Mouse (Mus musculus) stomach, embryonic 14.5 days (tissue): ENCODE data around the gene Slc25a25. TPM values are rescaled to one million over a fixed set of nuclear protein-coding genes. Genes with fewer than 3 reads are reported as not detected.

ENCODE experiments used
- ATAC-seq: fragments of 200-750 bp; cut with Nextera tagmentation; 2 replicates; pipeline ENCODE4 v1.8.0; 2017; ENCODE audit warnings: low read depth, moderate TSS enrichment; ENCODE audit not compliant: insufficient number of reproducible peaks, insufficient read depth, low FRiP score
- H3K27ac ChIP-seq: fragments of 300-500 bp; sonication (generic); 2 replicates; pipeline ENCODE4 v1.5.1; 2014; ENCODE audit warnings: mild to moderate bottlenecking, low read length, moderate library complexity, mixed read lengths
- H3K27me3 ChIP-seq: fragments of 300-500 bp; sonication (generic); 2 replicates; pipeline ENCODE4 v1.6.1; 2014; ENCODE audit warnings: low read length, control low read depth, mixed read lengths; ENCODE audit not compliant: control insufficient read depth, insufficient read depth
- H3K36me3 ChIP-seq: fragments of 300-500 bp; sonication (generic); 2 replicates; pipeline ENCODE4 v1.6.1; 2014; ENCODE audit warnings: mild to moderate bottlenecking, control low read depth, low read length, moderate library complexity, mixed read lengths; ENCODE audit not compliant: control insufficient read depth, insufficient read depth
- H3K4me1 ChIP-seq: fragments of 300-500 bp; sonication (generic); 2 replicates; pipeline ENCODE4 v1.6.1; 2014; ENCODE audit warnings: low read length, control low read depth, mixed read lengths; ENCODE audit not compliant: control insufficient read depth, insufficient read depth
- H3K4me2 ChIP-seq: fragments of 300-500 bp; sonication (generic); replicated peaks from 2 replicates; pipeline ENCODE4 v1.6.1; 2014; ENCODE audit warnings: low read depth, low read length, control low read depth
- H3K4me3 ChIP-seq: fragments of 300-500 bp; sonication (generic); 2 replicates; pipeline ENCODE4 v1.5.1; 2014; ENCODE audit warnings: low read depth, low read length, control low read depth
- H3K9ac ChIP-seq: fragments of 300-500 bp; sonication (generic); replicated peaks from 2 replicates; pipeline ENCODE4 v1.6.1; 2014; ENCODE audit warnings: low read depth, mild to moderate bottlenecking, control low read depth, low read length, moderate library complexity, mixed read lengths
- H3K9me3 ChIP-seq: fragments of 300-500 bp; sonication (generic); 2 replicates; pipeline ENCODE4 v1.6.1; 2016; ENCODE audit warnings: low read depth, low read length, control low read depth; ENCODE audit not compliant: control insufficient read depth
- WGBS: fragments of 180-500 bp; shearing (Covaris S2); extraction: QIAGEN DNeasy Blood & Tissue Kit; methylation state at CpG from one replicate; pipeline ENCODE4 v1.1.7; 2014; 5-methylcytosine and 5-hydroxymethylcytosine counted together
- polyA plus RNA-seq: library from polyadenylated mRNA; unstranded; fragments of >200 nt; fragmentation: Nextera tagmentation; extraction: Ambion mirVana; gene quantifications from 2 replicates; pipeline ENCODE4 v1.2.1, GENCODE M21; 2014

Slc25a25 gene
- polyA plus RNA-seq, 1 experiment from 2014 or later, result 13.7 TPM

GRCm38 (mm10) chr2:32471681-32472061 lies 20.4 kb upstream of the Slc25a25 start:
- H3K4me2 ChIP-seq, result no peak overlapping the region
- ATAC-seq, result no peak

GRCm38 (mm10) chr2:32471001-32471680 lies 19.9 kb upstream of the Slc25a25 start:
- WGBS, result 72% methylated on average over 6 of the region's 6 CpGs
- Histone ChIP-seq H3K27me3 (no peaks in the 10 kb centered on the region), H3K9me3 (no peaks in the 10 kb centered on the region), H3K4me3 (no peak overlapping the region), H3K4me1 (no peaks in the 10 kb centered on the region), H3K9ac (no peak overlapping the region), H3K4me2 (no peak overlapping the region), H3K27ac (no peak overlapping the region), H3K36me3 (no peaks in the 10 kb centered on the region)
- no peak for ATAC-seq

More at GRCm38 (mm10) chr2:32471681-32472061, 20.4 kb upstream of the Slc25a25 start:
- Histone ChIP-seq H3K27ac (no peak overlapping the region), H3K36me3 (no peaks in the 10 kb centered on the region), H3K4me1 (no peaks in the 10 kb centered on the region), H3K9ac (no peak overlapping the region), H3K27me3 (no peaks in the 10 kb centered on the region), H3K4me3 (no peak overlapping the region), H3K9me3 (no peaks in the 10 kb centered on the region)
- 78% methylated on average over 6 of the region's 6 CpGs for WGBS

GRCm38 (mm10) chr2:32464212-32464891 lies 13.1 kb upstream of the Slc25a25 start:
- Histone ChIP-seq H3K27me3 (no peaks in the 10 kb centered on the region), H3K9ac (no peak overlapping the region), H3K36me3 (no peaks in the 10 kb centered on the region), H3K4me1 (0 out of 2 replicates have a peak, but pooled peaks cover 2% of the 10 kb centered on the region), H3K27ac (peak overlapping the region; percentile 45; the same call in 1 of the 2 replicates), H3K4me3 (no peak overlapping the region), H3K9me3 (no peaks in the 10 kb centered on the region), H3K4me2 (no peak overlapping the region)
- 31% methylated on average over 6 of the region's 6 CpGs for WGBS
- peak; percentile 56; the same call in 1 of the 2 replicates for ATAC-seq

GRCm38 (mm10) chr2:32463773-32464172 lies 12.5 kb upstream of the Slc25a25 start:
- Histone ChIP-seq H3K27ac (no peak overlapping the region), H3K9ac (no peak overlapping the region), H3K27me3 (no peaks in the 10 kb centered on the region), H3K36me3 (no peaks in the 10 kb centered on the region), H3K9me3 (no peaks in the 10 kb centered on the region), H3K4me1 (0 out of 2 replicates have a peak, but pooled peaks cover 2% of the 10 kb centered on the region), H3K4me2 (no peak overlapping the region), H3K4me3 (no peak overlapping the region)
- ATAC-seq, result no peak
- WGBS, result 75% methylated on average over 2 of the region's 2 CpGs

GRCm38 (mm10) chr2:32459657-32460056 lies 8.4 kb upstream of the Slc25a25 start:
- Histone ChIP-seq H3K4me3 (no peak overlapping the region), H3K27ac (no peak overlapping the region), H3K4me1 (0 out of 2 replicates have a peak, but pooled peaks cover 2% of the 10 kb centered on the region), H3K4me2 (no peak overlapping the region), H3K27me3 (no peaks in the 10 kb centered on the region), H3K36me3 (peaks cover 3% of the 10 kb centered on the region; the same call in 1 of the 2 replicates), H3K9me3 (no peaks in the 10 kb centered on the region), H3K9ac (no peak overlapping the region)
- ATAC-seq, result no peak
- WGBS, result 84% methylated on average over 2 of the region's 2 CpGs

GRCm38 (mm10) chr2:32458300-32458699 lies 7.1 kb upstream of the Slc25a25 start:
- WGBS, result 77% methylated on average over 2 of the region's 2 CpGs
- Histone ChIP-seq H3K27me3 (no peaks in the 10 kb centered on the region), H3K9me3 (no peaks in the 10 kb centered on the region), H3K9ac (no peak overlapping the region), H3K36me3 (peaks cover 3% of the 10 kb centered on the region; the same call in 1 of the 2 replicates), H3K4me1 (peaks cover 5% of the 10 kb centered on the region; the same call in 1 of the 2 replicates), H3K4me3 (no peak overlapping the region), H3K27ac (no peak overlapping the region), H3K4me2 (no peak overlapping the region)
- no peak for ATAC-seq

- Histone ChIP-seq H3K4me1 (peaks cover 14% of the 10 kb centered on the region; the same call in 1 of the 2 replicates), H3K4me3 (no peak overlapping the region), H3K4me2 (no peak overlapping the region), H3K27me3 (no peaks in the 10 kb centered on the region), H3K27ac (no peak overlapping the region), H3K9me3 (no peaks in the 10 kb centered on the region), H3K36me3 (peaks cover 3% of the 10 kb centered on the region; the same call in 1 of the 2 replicates), H3K9ac (no peak overlapping the region)
- 85% methylated on average over 8 of the region's 8 CpGs for WGBS
- ATAC-seq, result no peak
Measured at GRCm38 (mm10) chr2:32455101-32455500, 3.9 kb upstream of the Slc25a25 start.

GRCm38 (mm10) chr2:32454633-32455032 lies 3.4 kb upstream of the Slc25a25 start:
- peaks cover 3% of the 10 kb centered on the region; the same call in 1 of the 2 replicates for H3K36me3 ChIP-seq
- H3K4me2 ChIP-seq, result no peak overlapping the region
- 65% methylated on average over 10 of the region's 10 CpGs for WGBS
- H3K9ac ChIP-seq, result no peak overlapping the region
- no peak for ATAC-seq
- peaks cover 14% of the 10 kb centered on the region; the same call in 1 of the 2 replicates for H3K4me1 ChIP-seq
- H3K27ac ChIP-seq, result no peak overlapping the region
- no peaks in the 10 kb centered on the region for H3K9me3 ChIP-seq
- no peak overlapping the region for H3K4me3 ChIP-seq
- no peaks in the 10 kb centered on the region for H3K27me3 ChIP-seq
